Mouse (Mus musculus) liver, embryonic 15.5 days (tissue): ENCODE results near the gene Dpf1. TPM values are rescaled to one million over a fixed set of nuclear protein-coding genes. Genes with fewer than 3 reads are reported as not detected.

Source experiments
- ATAC-seq: fragments of 200-750 bp; cut with Nextera tagmentation; 2 replicates; pipeline ENCODE4 v1.8.0; 2017; ENCODE audit warnings: moderate number of reproducible peaks, mild to moderate bottlenecking, moderate library complexity; ENCODE audit not compliant: insufficient read depth
- H3K27ac ChIP-seq: fragments of 300-500 bp; sonication (generic); replicated peaks from 2 replicates; pipeline ENCODE4 v1.5.1; 2015; ENCODE audit warnings: mild to moderate bottlenecking, inconsistent platforms
- H3K27me3 ChIP-seq: fragments of 300-500 bp; sonication (generic); 2 replicates; pipeline ENCODE4 v1.6.1; 2015; ENCODE audit warnings: mild to moderate bottlenecking, inconsistent platforms
- H3K36me3 ChIP-seq: fragments of 300-500 bp; sonication (generic); replicated peaks from 2 replicates; pipeline ENCODE4 v1.6.1; 2015; ENCODE audit warnings: moderate library complexity, mild to moderate bottlenecking, inconsistent platforms
- H3K4me1 ChIP-seq: fragments of 300-500 bp; sonication (generic); replicated peaks from 2 replicates; pipeline ENCODE4 v1.6.1; 2015; ENCODE audit warnings: inconsistent platforms
- H3K4me2 ChIP-seq: fragments of 300-500 bp; sonication (generic); 2 replicates; pipeline ENCODE4 v1.6.1; 2015; ENCODE audit warnings: moderate library complexity, mild to moderate bottlenecking, inconsistent platforms
- H3K4me3 ChIP-seq: fragments of 300-500 bp; sonication (generic); replicated peaks from 2 replicates; pipeline ENCODE4 v1.5.1; 2015; ENCODE audit warnings: mild to moderate bottlenecking, inconsistent platforms
- H3K9ac ChIP-seq: fragments of 300-500 bp; sonication (generic); 2 replicates; pipeline ENCODE4 v1.6.1; 2015; ENCODE audit warnings: moderate library complexity, mild to moderate bottlenecking, inconsistent platforms
- H3K9me3 ChIP-seq: fragments of 300-500 bp; sonication (generic); replicated peaks from 2 replicates; pipeline ENCODE4 v1.6.1; 2016; ENCODE audit warnings: inconsistent platforms
- WGBS: fragments of 180-500 bp; shearing (Covaris S2); methylation state at CpG from one replicate; pipeline ENCODE4 v1.1.7; 2015; ENCODE audit warnings: mixed read lengths; ENCODE audit not compliant: insufficient replicate concordance; 5-methylcytosine and 5-hydroxymethylcytosine counted together
- polyA plus RNA-seq: library from polyadenylated mRNA; unstranded; fragments of >200 nt; fragmentation: Nextera tagmentation; extraction: Ambion mirVana; gene quantifications from 2 replicates; pipeline ENCODE4 v1.2.1, GENCODE M21; 2015

Gene Dpf1
- polyA plus RNA-seq, 1 experiment from 2014 or later: 2.3 TPM

GRCm38 (mm10) chr7:29345534-29345933 lies 41.8 kb downstream of the Dpf1 start:
- Histone ChIP-seq H3K9me3 (no peaks in the 10 kb centered on the region), H3K9ac (no peak overlapping the region), H3K27me3 (no peaks in the 10 kb centered on the region), H3K4me1 (peaks cover 38% of the 10 kb centered on the region), H3K4me2 (no peak overlapping the region), H3K36me3 (peaks cover 8% of the 10 kb centered on the region; the same call in 1 of the 2 replicates), H3K27ac (no peak overlapping the region), H3K4me3 (no peak overlapping the region)
- 76% methylated on average over 4 of the region's 4 CpGs for WGBS
- no peak for ATAC-seq

- Histone ChIP-seq H3K4me1 (peaks cover 33% of the 10 kb centered on the region), H3K27me3 (no peaks in the 10 kb centered on the region), H3K9ac (no peak overlapping the region), H3K36me3 (peaks cover 8% of the 10 kb centered on the region; the same call in 1 of the 2 replicates), H3K4me3 (no peak overlapping the region), H3K27ac (no peak overlapping the region), H3K9me3 (no peaks in the 10 kb centered on the region), H3K4me2 (no peak overlapping the region)
- WGBS: 68% methylated on average over 3 of the region's 3 CpGs
- ATAC-seq: no peak
Measured at GRCm38 (mm10) chr7:29346212-29346611, 42.5 kb downstream of the Dpf1 start.

GRCm38 (mm10) chr7:29350489-29350888 lies 46.7 kb downstream of the Dpf1 start:
- Histone ChIP-seq H3K9ac (no peak overlapping the region), H3K9me3 (no peaks in the 10 kb centered on the region), H3K27ac (no peak overlapping the region), H3K4me2 (no peak overlapping the region), H3K4me1 (peaks cover 8% of the 10 kb centered on the region), H3K36me3 (peaks cover 18% of the 10 kb centered on the region; the same call in 1 of the 2 replicates), H3K27me3 (no peaks in the 10 kb centered on the region), H3K4me3 (no peak overlapping the region)
- 74% methylated on average over 10 of the region's 10 CpGs for WGBS
- ATAC-seq: 0 out of 2 replicates have a peak, but pooled peaks have one; percentile 28

GRCm38 (mm10) chr7:29352246-29352645 lies 48.5 kb downstream of the Dpf1 start:
- H3K4me3 ChIP-seq: no peak overlapping the region
- H3K9ac ChIP-seq: no peak overlapping the region
- H3K4me2 ChIP-seq: no peak overlapping the region
- H3K36me3 ChIP-seq: peaks cover 18% of the 10 kb centered on the region; the same call in 1 of the 2 replicates
- no peak overlapping the region for H3K27ac ChIP-seq
- no peak for ATAC-seq
- H3K27me3 ChIP-seq: no peaks in the 10 kb centered on the region
- H3K4me1 ChIP-seq: peaks cover 8% of the 10 kb centered on the region
- H3K9me3 ChIP-seq: no peaks in the 10 kb centered on the region
- WGBS: 75% methylated on average over 8 of the region's 8 CpGs

- no peaks in the 10 kb centered on the region for H3K9me3 ChIP-seq
- no peak overlapping the region for H3K4me2 ChIP-seq
- H3K9ac ChIP-seq: no peak overlapping the region
- H3K4me3 ChIP-seq: no peak overlapping the region
- 0 out of 2 replicates have a peak, but pooled peaks cover 13% of the 10 kb centered on the region for H3K36me3 ChIP-seq
- ATAC-seq: no peak
- H3K27me3 ChIP-seq: no peaks in the 10 kb centered on the region
- no peak overlapping the region for H3K27ac ChIP-seq
- WGBS: 84% methylated on average over 8 of the region's 8 CpGs
- H3K4me1 ChIP-seq: peaks cover 8% of the 10 kb centered on the region
Measured at GRCm38 (mm10) chr7:29354161-29354560, 50.4 kb downstream of the Dpf1 start.

- no peak overlapping the region for H3K4me2 ChIP-seq
- H3K27ac ChIP-seq: no peak overlapping the region
- peaks cover 3% of the 10 kb centered on the region for H3K4me1 ChIP-seq
- no peak overlapping the region for H3K4me3 ChIP-seq
- H3K9me3 ChIP-seq: no peaks in the 10 kb centered on the region
- no peaks in the 10 kb centered on the region for H3K27me3 ChIP-seq
- 0 out of 2 replicates have a peak, but pooled peaks cover 10% of the 10 kb centered on the region for H3K36me3 ChIP-seq
- ATAC-seq: no peak
- H3K9ac ChIP-seq: no peak overlapping the region
- WGBS: 82% methylated on average over 8 of the region's 8 CpGs
Measured at GRCm38 (mm10) chr7:29355406-29355805, 51.7 kb downstream of the Dpf1 start.

- Histone ChIP-seq H3K4me1 (no peaks in the 10 kb centered on the region), H3K36me3 (no peaks in the 10 kb centered on the region; the same call in 1 of the 2 replicates), H3K4me2 (no peak overlapping the region), H3K4me3 (no peak overlapping the region), H3K9me3 (no peaks in the 10 kb centered on the region), H3K27ac (no peak overlapping the region), H3K9ac (no peak overlapping the region), H3K27me3 (no peaks in the 10 kb centered on the region)
- ATAC-seq: no peak
- 83% methylated on average over 13 of the region's 13 CpGs for WGBS
Measured at GRCm38 (mm10) chr7:29361497-29361896, 57.7 kb downstream of the Dpf1 start.

- Histone ChIP-seq H3K36me3 (no peaks in the 10 kb centered on the region; the same call in 1 of the 2 replicates), H3K9me3 (no peaks in the 10 kb centered on the region), H3K4me1 (no peaks in the 10 kb centered on the region), H3K4me3 (no peak overlapping the region), H3K9ac (no peak overlapping the region), H3K4me2 (no peak overlapping the region), H3K27ac (no peak overlapping the region), H3K27me3 (no peaks in the 10 kb centered on the region)
- ATAC-seq: no peak
- WGBS: 36% methylated on average over 4 of the region's 4 CpGs
Measured at GRCm38 (mm10) chr7:29364052-29364451, 60.3 kb downstream of the Dpf1 start.

- H3K9ac ChIP-seq: no peak overlapping the region
- no peak overlapping the region for H3K4me2 ChIP-seq
- no peak overlapping the region for H3K4me3 ChIP-seq
- H3K36me3 ChIP-seq: no peaks in the 10 kb centered on the region; the same call in 1 of the 2 replicates
- no peak overlapping the region for H3K27ac ChIP-seq
- WGBS: 76% methylated on average over 13 of the region's 13 CpGs
- no peak for ATAC-seq
- H3K4me1 ChIP-seq: no peaks in the 10 kb centered on the region; the same call in 1 of the 2 replicates
- no peaks in the 10 kb centered on the region for H3K9me3 ChIP-seq
- no peaks in the 10 kb centered on the region for H3K27me3 ChIP-seq
Measured at GRCm38 (mm10) chr7:29367166-29368003, 63.6 kb downstream of the Dpf1 start.
